Mouse (Mus musculus) heart, embryonic 13.5 days (tissue): Measurements from ENCODE around the gene Tpcn1. TPM values are rescaled to one million over a fixed set of nuclear protein-coding genes. Genes with fewer than 3 reads are reported as not detected.

Source experiments
- ATAC-seq: fragments of 200-750 bp; cut with Nextera tagmentation; 2 replicates; pipeline ENCODE4 v1.8.0; 2017; ENCODE audit warnings: moderate TSS enrichment; ENCODE audit not compliant: insufficient number of reproducible peaks, low FRiP score, low TSS enrichment; ENCODE audit errors: extremely low read depth
- H3K27ac ChIP-seq: fragments of 300-500 bp; sonication (generic); replicated peaks from 2 replicates; pipeline ENCODE4 v1.5.1; 2015; ENCODE audit warnings: moderate library complexity, mild to moderate bottlenecking, inconsistent platforms
- H3K27me3 ChIP-seq: fragments of 300-500 bp; sonication (generic); replicated peaks from 2 replicates; pipeline ENCODE4 v1.6.1; 2015; ENCODE audit warnings: mild to moderate bottlenecking, inconsistent platforms
- H3K36me3 ChIP-seq: fragments of 300-500 bp; sonication (generic); 2 replicates; pipeline ENCODE4 v1.6.1; 2015; ENCODE audit warnings: mild to moderate bottlenecking, inconsistent platforms
- H3K4me1 ChIP-seq: fragments of 300-500 bp; sonication (generic); 2 replicates; pipeline ENCODE4 v1.6.1; 2015; ENCODE audit warnings: inconsistent platforms
- H3K4me2 ChIP-seq: fragments of 300-500 bp; sonication (generic); 2 replicates; pipeline ENCODE4 v1.6.1; 2015; ENCODE audit warnings: inconsistent platforms, mild to moderate bottlenecking, moderate library complexity
- H3K4me3 ChIP-seq: fragments of 300-500 bp; sonication (generic); 2 replicates; pipeline ENCODE4 v1.5.1; 2015; ENCODE audit warnings: moderate library complexity, mild to moderate bottlenecking, inconsistent platforms
- H3K9ac ChIP-seq: fragments of 300-500 bp; sonication (generic); 2 replicates; pipeline ENCODE4 v1.6.1; 2015; ENCODE audit warnings: inconsistent platforms, mild to moderate bottlenecking, moderate library complexity
- H3K9me3 ChIP-seq: fragments of 300-500 bp; sonication (generic); 2 replicates; pipeline ENCODE4 v1.6.1; 2016; ENCODE audit warnings: inconsistent platforms
- WGBS: fragments of 180-500 bp; shearing (Covaris S2); methylation state at CpG from one replicate; pipeline ENCODE4 v1.1.7; 2015; ENCODE audit warnings: mixed read lengths; 5-methylcytosine and 5-hydroxymethylcytosine counted together
- polyA plus RNA-seq: library from polyadenylated mRNA; unstranded; fragments of >200 nt; fragmentation: Nextera tagmentation; extraction: Ambion mirVana; gene quantifications from 2 replicates; pipeline ENCODE4 v1.2.1, GENCODE M21; 2015

Gene Tpcn1
- polyA plus RNA-seq, 1 experiment from 2014 or later: 16.1 TPM

DNA sequence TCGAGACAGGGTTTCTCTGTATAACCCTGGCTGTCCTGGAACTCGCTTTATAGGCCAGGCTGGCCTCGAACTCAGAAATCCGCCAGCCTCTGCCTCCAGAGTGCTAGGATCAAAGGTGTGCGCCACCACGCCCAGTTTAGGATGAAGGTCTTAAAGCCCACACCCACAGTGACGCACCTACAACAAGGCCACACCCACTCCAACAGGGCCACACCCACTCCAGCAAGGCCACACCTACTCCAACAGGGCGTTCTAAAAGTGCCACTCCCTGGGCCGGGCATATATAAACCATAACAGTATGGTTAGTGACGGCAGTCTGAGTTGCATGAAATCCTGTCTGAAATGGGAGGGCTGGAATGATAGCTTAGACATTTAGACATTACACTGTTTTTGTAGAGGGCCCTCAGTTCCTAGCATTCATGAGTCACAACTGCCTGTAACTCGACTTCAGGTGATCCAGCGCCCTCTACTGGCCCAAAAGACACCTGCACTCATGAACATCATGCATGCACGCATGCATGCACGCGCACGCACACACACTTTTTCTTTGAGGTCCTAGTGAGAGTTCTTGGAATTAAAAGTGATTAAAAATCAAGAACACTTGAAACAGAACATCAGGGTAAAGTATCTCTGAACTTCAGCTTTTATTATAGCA is 2.0 kb upstream of the Tpcn1 start:
- 69% methylated on average over 16 of the region's 16 CpGs for WGBS
- no peak overlapping the region for H3K27ac ChIP-seq

DNA sequence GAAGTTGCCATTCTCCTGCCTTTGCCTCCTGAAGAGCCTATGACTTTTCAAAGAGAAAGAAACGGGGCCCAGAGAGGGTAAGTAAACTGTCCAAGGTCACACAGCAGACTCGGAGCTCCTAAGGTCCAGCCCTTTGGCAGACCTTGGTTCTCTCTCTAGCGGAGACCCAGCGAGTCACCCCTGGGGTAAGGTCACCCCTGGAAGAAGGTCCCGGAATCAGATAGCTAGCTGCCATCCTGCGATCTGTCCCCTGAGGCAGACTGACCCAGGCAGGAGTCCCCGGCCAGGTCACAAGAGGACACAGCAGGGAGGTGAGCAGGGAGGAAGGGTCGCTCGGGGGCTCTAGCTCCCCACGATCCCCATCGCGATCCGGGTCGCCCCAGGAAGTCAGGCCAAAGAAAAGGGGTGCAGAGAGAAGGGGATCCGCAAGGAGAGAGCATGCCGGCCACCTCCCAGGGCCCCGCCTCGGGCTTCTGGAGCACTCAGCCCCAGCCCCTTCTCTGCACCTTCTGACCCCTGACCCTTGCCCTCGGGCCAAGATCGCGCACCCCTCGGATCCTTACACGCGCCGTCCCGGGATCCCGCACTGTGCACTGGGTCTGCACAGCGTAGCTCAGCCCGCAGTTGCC is 419 bp downstream of the Tpcn1 start:
- Histone ChIP-seq H3K4me1 (peaks cover 34% of the 10 kb centered on the region), H3K27me3 (no peaks in the 10 kb centered on the region), H3K27ac (peak overlapping the region; percentile 71), H3K9me3 (peaks cover 5% of the 10 kb centered on the region; the same call in 1 of the 2 replicates), H3K4me2 (peak overlapping the region; percentile 97), H3K36me3 (peaks cover 21% of the 10 kb centered on the region), H3K9ac (peak overlapping the region; percentile 91), H3K4me3 (peak overlapping the region; percentile 76)
- ATAC-seq: no peak
- WGBS: under 1% methylated on average over 29 of the region's 29 CpGs

More for the DNA sequence above, 2.0 kb upstream of the Tpcn1 start:
- H3K9me3 ChIP-seq: peaks cover 5% of the 10 kb centered on the region; the same call in 1 of the 2 replicates
- H3K4me3 ChIP-seq: no peak overlapping the region
- H3K4me1 ChIP-seq: peaks cover 27% of the 10 kb centered on the region
- H3K4me2 ChIP-seq: no peak overlapping the region
- no peak overlapping the region for H3K9ac ChIP-seq
- H3K36me3 ChIP-seq: no peaks in the 10 kb centered on the region
- no peak for ATAC-seq
- no peaks in the 10 kb centered on the region; the same call in 1 of the 2 replicates for H3K27me3 ChIP-seq

DNA sequence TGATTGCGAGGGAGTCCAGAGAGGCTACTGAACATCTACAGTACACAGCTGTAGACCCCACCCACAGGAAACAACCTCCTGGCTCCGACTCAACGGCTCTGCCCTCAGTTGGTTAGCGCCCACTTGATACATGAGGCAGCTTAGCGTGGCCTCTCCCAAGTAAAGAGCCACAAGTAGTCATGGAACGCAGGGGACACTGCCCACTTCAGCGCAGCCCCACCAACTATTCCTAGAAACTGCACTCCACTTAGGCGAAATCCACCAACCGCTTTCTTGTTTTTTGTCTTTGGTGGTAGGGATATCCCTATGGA is 902 bp downstream of the Tpcn1 start:
- Histone ChIP-seq H3K4me2 (peak overlapping the region; percentile 97), H3K27me3 (no peaks in the 10 kb centered on the region), H3K4me3 (peak overlapping the region; percentile 76), H3K9me3 (peaks cover 5% of the 10 kb centered on the region; the same call in 1 of the 2 replicates), H3K27ac (peak overlapping the region; percentile 71), H3K36me3 (peaks cover 24% of the 10 kb centered on the region), H3K9ac (peak overlapping the region; percentile 91), H3K4me1 (peaks cover 34% of the 10 kb centered on the region)
- ATAC-seq: no peak
- WGBS: 17% methylated on average over 9 of the region's 9 CpGs

DNA sequence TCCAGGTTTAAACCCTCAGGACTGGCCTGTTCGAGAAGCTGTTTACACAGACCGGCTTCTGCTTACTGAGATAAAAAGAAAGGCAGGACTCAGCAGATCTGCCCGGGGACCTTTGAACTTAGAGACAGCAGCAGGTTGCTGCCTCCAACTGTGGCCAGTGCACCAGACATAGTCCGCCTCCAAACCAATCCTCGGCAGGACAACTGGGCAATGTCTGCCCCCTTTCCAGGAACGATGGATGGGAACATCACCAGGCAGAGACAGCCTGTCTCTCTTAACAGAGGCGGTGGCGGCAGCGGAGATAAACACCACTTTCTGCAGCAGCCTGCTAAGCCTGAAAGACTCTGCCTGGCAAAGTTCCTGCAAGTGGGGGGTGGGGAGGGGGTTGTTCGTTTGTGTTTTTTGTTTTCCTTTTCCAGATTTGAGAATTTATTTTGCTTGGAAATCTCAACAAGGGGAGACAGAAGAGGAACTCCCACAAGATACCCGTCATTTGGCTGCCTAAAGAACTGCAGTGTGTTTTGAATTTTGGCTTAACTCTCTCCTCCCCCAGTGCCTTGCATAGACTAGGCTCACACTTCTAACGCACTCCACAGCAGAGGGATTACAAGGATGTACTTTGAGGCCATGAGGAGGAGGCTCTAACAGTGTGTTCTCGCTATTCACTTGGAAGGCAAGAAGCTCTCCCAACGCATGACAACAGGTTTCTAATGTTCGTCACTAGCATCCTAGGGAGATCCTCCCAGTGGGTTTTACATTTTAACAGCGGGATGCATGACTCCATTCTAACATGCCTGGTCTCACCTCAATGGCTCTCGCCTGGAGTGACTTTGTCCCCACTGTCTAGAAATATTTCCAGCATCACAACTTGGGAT is 1.5 kb downstream of the Tpcn1 start:
- H3K9me3 ChIP-seq: no peaks in the 10 kb centered on the region
- no peaks in the 10 kb centered on the region for H3K27me3 ChIP-seq
- peak overlapping the region; percentile 76 for H3K4me3 ChIP-seq
- H3K36me3 ChIP-seq: peaks cover 25% of the 10 kb centered on the region
- H3K4me2 ChIP-seq: peak overlapping the region; percentile 97
- peak overlapping the region; percentile 71 for H3K27ac ChIP-seq
- H3K9ac ChIP-seq: peak overlapping the region; percentile 91
- no peak for ATAC-seq
- 7% methylated on average over 17 of the region's 17 CpGs for WGBS
- peaks cover 38% of the 10 kb centered on the region for H3K4me1 ChIP-seq

DNA sequence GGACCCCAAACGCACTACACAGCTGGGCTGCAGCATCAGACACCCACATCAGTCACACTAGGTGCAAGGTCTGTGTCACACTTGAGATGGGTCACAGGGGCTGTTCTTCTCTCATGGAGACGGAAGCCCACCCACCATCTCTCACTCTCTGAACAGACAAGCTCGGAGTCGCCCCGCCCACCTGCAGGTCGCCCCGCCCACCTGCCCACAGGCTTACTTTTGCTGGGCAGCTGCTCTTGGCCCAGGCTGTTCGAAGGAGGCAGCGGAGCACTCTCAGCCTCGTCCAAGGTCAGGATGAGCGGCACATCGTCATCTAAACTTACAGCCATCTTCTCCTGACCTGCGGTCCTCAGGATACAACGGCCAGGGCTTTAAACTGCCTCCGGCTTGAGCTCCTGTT is 3.5 kb downstream of the Tpcn1 start:
- Histone ChIP-seq H3K4me3 (no peak overlapping the region), H3K27me3 (no peaks in the 10 kb centered on the region), H3K9ac (no peak overlapping the region), H3K4me1 (peaks cover 39% of the 10 kb centered on the region), H3K36me3 (peaks cover 39% of the 10 kb centered on the region), H3K4me2 (no peak overlapping the region), H3K9me3 (no peaks in the 10 kb centered on the region), H3K27ac (no peak overlapping the region)
- no peak for ATAC-seq
- 57% methylated on average over 15 of the region's 15 CpGs for WGBS

DNA sequence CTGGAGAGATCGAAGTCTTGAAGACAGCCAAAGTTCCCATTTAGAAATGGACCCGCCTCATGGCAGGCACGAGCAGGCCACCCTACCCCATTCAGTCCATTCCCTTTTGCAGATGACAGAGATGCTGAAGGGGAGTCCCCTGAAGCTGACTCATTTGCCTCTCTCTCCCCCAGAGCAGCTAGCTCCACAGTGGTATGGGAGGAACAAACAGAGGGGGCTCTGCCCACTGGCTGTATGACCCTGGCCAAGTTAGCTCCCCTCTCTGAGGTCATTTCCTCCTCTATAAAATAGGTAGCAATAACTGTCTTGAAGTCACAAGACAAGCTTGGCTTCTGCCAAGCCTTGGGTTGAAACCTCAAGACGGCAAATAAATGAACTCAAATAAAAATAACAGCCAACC is 5.0 kb downstream of the Tpcn1 start:
- no peaks in the 10 kb centered on the region for H3K27me3 ChIP-seq
- no peak overlapping the region for H3K9ac ChIP-seq
- H3K4me3 ChIP-seq: no peak overlapping the region
- no peak for ATAC-seq
- no peak overlapping the region for H3K27ac ChIP-seq
- H3K4me2 ChIP-seq: no peak overlapping the region
- H3K9me3 ChIP-seq: no peaks in the 10 kb centered on the region
- H3K36me3 ChIP-seq: peaks cover 45% of the 10 kb centered on the region
- H3K4me1 ChIP-seq: peaks cover 49% of the 10 kb centered on the region
- 93% methylated on average over 4 of the region's 4 CpGs for WGBS

DNA sequence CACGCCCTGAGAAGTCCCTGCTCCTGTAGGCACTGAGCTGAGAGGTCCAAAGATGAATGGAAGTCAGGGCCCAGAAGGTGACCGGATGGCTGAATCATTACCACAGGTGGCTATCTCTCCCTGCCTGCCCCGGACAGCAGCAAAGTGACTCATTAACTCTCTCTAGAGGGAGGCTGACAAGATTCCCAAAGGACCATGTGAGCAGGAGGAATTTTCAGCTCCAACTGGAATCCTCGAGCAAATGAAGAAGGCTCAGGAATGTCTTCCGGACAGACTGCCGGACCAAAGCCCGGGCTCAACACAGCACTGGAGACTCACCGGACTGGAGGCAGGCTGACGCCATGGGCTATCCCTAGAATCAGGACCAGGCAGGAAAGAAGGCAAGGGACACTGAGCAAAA is 6.5 kb downstream of the Tpcn1 start:
- Histone ChIP-seq H3K9me3 (no peaks in the 10 kb centered on the region), H3K4me2 (no peak overlapping the region), H3K4me1 (peaks cover 51% of the 10 kb centered on the region), H3K27me3 (no peaks in the 10 kb centered on the region), H3K4me3 (no peak overlapping the region), H3K9ac (no peak overlapping the region), H3K36me3 (peaks cover 45% of the 10 kb centered on the region), H3K27ac (no peak overlapping the region)
- 61% methylated on average over 9 of the region's 9 CpGs for WGBS
- no peak for ATAC-seq

DNA sequence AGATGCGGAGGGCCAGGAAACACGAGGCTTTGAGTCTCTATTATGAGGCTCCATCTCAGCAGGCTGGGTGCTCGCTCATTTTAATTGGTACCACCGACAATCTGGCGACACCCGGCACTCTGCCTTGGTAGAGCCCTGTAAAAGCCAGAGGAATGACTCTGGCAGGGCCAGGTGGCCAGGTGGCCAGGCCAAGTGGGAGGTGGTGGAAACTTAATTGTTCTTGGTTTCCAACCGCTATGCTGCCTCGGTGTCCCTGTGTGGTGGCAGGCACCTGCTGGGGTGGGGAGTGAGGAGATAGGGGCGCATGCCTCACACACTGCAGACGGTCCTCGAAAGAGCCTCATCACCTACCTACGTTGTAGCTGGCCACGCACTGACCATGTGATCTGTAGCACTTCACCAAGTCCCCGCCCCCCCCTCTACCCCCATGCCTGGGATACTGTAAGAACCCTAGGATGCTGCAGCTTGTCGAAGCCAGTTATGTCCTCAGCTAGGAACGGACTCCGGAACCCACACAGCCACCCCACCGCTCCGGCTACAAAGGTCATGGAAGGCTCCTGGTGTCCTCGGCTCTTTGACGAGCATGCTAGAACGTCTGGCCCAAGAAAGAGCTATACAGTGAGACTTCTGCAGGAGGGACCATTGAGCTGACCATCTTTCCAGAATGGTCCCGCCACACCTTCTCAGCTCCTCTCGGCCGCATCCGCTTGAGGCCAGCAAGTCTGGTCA is 8.4 kb downstream of the Tpcn1 start:
- H3K27me3 ChIP-seq: no peaks in the 10 kb centered on the region
- no peaks in the 10 kb centered on the region for H3K9me3 ChIP-seq
- no peak overlapping the region for H3K4me2 ChIP-seq
- H3K4me3 ChIP-seq: no peak overlapping the region
- H3K36me3 ChIP-seq: peaks cover 44% of the 10 kb centered on the region
- 88% methylated on average over 26 of the region's 26 CpGs for WGBS
- H3K27ac ChIP-seq: peak overlapping the region; percentile 72
- H3K9ac ChIP-seq: no peak overlapping the region
- H3K4me1 ChIP-seq: peaks cover 41% of the 10 kb centered on the region
- no peak for ATAC-seq

DNA sequence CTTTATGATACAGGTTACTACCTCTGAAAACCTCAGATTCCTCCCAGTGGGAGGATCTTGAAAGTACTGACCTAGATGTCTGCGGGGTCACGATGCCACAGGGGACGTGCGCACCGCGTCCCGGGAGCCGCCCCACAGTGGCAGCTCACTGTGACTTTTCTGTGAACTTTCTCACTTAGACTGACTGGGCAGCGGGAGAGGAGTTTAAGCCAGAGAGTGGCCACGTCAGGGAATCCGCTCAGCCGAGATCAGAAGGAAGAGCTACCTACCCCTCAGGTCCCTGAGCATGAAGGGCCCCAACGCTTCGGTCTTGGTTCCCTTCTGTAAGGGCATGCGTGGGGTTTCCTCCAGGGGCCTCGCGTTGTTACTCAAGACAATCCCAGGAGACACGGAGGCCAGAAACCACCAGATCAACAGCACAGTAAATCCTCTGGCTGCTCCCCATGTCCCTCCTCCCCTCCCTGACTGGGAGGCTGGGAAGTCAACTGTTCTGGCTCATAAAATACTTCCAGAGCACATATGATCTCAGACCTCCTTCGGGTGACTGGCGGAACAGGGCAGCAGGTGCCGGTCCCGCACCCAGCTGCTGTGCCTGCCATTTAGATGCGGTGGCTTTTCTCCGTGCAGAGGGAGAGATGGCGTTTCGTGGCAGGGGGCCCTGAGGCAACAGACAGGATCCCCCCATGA is 9.1 kb downstream of the Tpcn1 start:
- H3K4me1 ChIP-seq: peaks cover 43% of the 10 kb centered on the region
- H3K9me3 ChIP-seq: no peaks in the 10 kb centered on the region
- peaks cover 36% of the 10 kb centered on the region for H3K36me3 ChIP-seq
- H3K27ac ChIP-seq: peak overlapping the region; percentile 72
- WGBS: 61% methylated on average over 26 of the region's 26 CpGs
- H3K9ac ChIP-seq: peak overlapping the region; percentile 50; the same call in 1 of the 2 replicates
- no peaks in the 10 kb centered on the region for H3K27me3 ChIP-seq
- H3K4me3 ChIP-seq: no peak overlapping the region
- H3K4me2 ChIP-seq: peak overlapping the region; percentile 30
- no peak for ATAC-seq

DNA sequence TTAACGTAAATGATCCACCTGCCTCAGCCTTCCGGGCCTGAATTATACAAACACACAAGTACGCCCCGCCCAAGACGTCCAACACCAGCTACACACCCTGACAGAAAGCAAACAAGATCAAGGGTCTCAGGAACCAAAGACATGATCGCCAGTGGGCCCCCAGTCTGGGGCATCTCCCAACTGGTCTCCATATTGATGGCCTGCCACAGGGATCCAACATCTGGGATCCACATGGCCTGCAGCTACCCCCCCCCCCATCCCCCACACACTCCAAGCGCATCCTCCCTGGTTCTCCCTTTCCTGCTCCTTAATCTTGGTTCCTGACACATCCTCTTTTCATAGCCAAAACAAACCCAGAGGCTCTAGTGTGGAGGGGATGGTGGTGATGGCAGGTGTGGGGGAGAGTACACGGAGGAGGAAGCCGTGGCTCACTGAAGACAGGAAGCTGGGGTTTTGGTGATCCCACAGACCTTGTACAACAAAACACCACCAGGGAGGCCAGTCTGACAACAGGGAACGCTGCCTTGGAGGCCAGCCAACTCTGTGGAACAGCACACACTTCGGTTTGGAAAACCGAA is 9.9 kb downstream of the Tpcn1 start:
- H3K36me3 ChIP-seq: peaks cover 29% of the 10 kb centered on the region
- peaks cover 43% of the 10 kb centered on the region for H3K4me1 ChIP-seq
- peak overlapping the region; percentile 72 for H3K27ac ChIP-seq
- WGBS: 47% methylated on average over 12 of the region's 12 CpGs
- H3K4me3 ChIP-seq: no peak overlapping the region
- H3K9me3 ChIP-seq: no peaks in the 10 kb centered on the region
- ATAC-seq: peak; percentile 56
- no peaks in the 10 kb centered on the region for H3K27me3 ChIP-seq
- peak overlapping the region; percentile 30; the same call in 1 of the 2 replicates for H3K4me2 ChIP-seq
- peak overlapping the region; percentile 50; the same call in 1 of the 2 replicates for H3K9ac ChIP-seq
